Mouse (Mus musculus) small intestine, adult 2 months (tissue): ENCODE data around the gene BC024978.

Experiments
- CTCF ChIP-seq: fragments of 200-500 bp; IDR thresholded peaks from 2 replicates; pipeline ENCODE4 v1.5.1; 2012; ENCODE audit warnings: low read depth, mild to moderate bottlenecking, control low read depth, inconsistent platforms, low read length, moderate library complexity, mixed read lengths; ENCODE audit not compliant: insufficient replicate concordance, insufficient read length; ENCODE audit errors: extremely low read depth
- POLR2A ChIP-seq: fragments of 200-500 bp; IDR thresholded peaks from 2 replicates; pipeline ENCODE4 v1.6.1; 2012; ENCODE audit warnings: low read depth, mild to moderate bottlenecking, control low read depth, inconsistent platforms, low read length, moderate library complexity

GRCm38 (mm10) chr7:27230781-27231180 is 35.2 kb downstream of the BC024978 start:
- peak; percentile 47; the same call in 1 of the 2 replicates for TF ChIP-seq CTCF
- no peak for TF ChIP-seq POLR2A
